Mouse (Mus musculus): ENCODE results near the gene Defb22.

- no peak for TF ChIP-seq CTCF (conservative IDR thresholded peaks at IDR 0.05; ENCODE audit: low read length)
- no peak for TF ChIP-seq POU5F1 (IDR thresholded peaks at IDR 0.05; ENCODE audit: borderline replicate concordance, low read length)
- TF ChIP-seq NANOG (IDR thresholded peaks at IDR 0.05; ENCODE audit: borderline replicate concordance, low read length), result no peak
Observed at GRCm38 (mm10) chr2:152442322-152442721, 47.6 kb downstream of the Defb22 start.
